In genomic region chr1:173579921-173580585, GRCm38 (mm10) we compare ENCODE assay signal across 24 mouse cellular contexts. TPM values are rescaled to one million over a fixed set of nuclear protein-coding genes. Genes with fewer than 3 reads are reported as not detected.
DNase-seq lines count a peak whose midpoint lies in the region; TF ChIP-seq lines count a peak whose summit lies in the region.
"Had no signal": no experiment of that assay in that cellular context is flagged by ENCODE, and none has a peak within 500 bp of the region (broad histone marks: within the 10 kb centered on the region; RNA-seq: fewer than 3 reads in every experiment).

No protein-coding gene starts in this region.

- peaks cover 3 to 7% of the 10 kb centered on the region in 2 experiments for H3K36me3 ChIP-seq in CH12.LX (replicated peaks in 1 of 2; ENCODE audit: control insufficient read depth in 1 of 2, insufficient read depth in 1 of 2, low read length in 1 of 2)
- H3K36me3 ChIP-seq: G1E had no signal

- dilution Hi-C loops in CH12.LX (cut with MboI; ENCODE audit: extremely low pct_ligation_motif_present, extremely low pct_unique_long_range_greater_than_20kb, low sequenced_read_pairs) = no loop called here

- DNase-seq in A20 (ENCODE audit: low read depth, low spot score) (peak; percentile 84), CH12.LX (ENCODE audit: extremely low read depth) (peak; percentile 70)
- DNase-seq in cerebellum, adult 2 months = no peak
- no peak for DNase-seq in ovary, postnatal 14 days (ENCODE audit: low spot score)
- DNase-seq: adrenal gland, adult 2 months; adrenal gland, adult 8-10 months; adrenal gland, postnatal 10 days; adrenal gland, postnatal 14 days; adrenal gland, postnatal 25 days; adrenal gland, postnatal 36 days; B cell, adult 2 months; cerebellum, adult 11 months; cerebellum, adult 11-12 months; cerebellum, adult 18-20 months; cerebellum, adult 8-10 months; cerebellum, adult 9-10 months had no signal

- no peaks in the 10 kb centered on the region for H3K4me1 ChIP-seq in CH12.LX (ENCODE audit: control insufficient read depth in 1 of 2, insufficient read depth in 2 of 2)
- no peaks in the 10 kb centered on the region for H3K4me1 ChIP-seq in cerebellum, adult 2 months (ENCODE audit: control insufficient read depth, insufficient read depth, low read length)

- peak overlapping the region; percentile 52; the same call in 1 of the 2 replicates for H3K4me2 ChIP-seq in CH12.LX (ENCODE audit: insufficient read depth, low read depth, poor library complexity, severe bottlenecking)

- H3K4me3 ChIP-seq in CH12.LX (replicated peaks in 1 of 3; ENCODE audit: low read depth in 2 of 3, low read length in 2 of 3, poor library complexity in 1 of 3) = peak overlapping the region; percentile 64 to 75 (median 65)
- H3K4me3 ChIP-seq in cerebellum, adult 2 months (replicated peaks; ENCODE audit: insufficient read depth, low read depth, low read length) = no peak overlapping the region

- 93% methylated on average over 26 of the region's 26 CpGs for WGBS in cerebellum, adult 2 months

- H3K9me3 ChIP-seq in CH12.LX (replicated peaks; ENCODE audit: low read length) = peaks cover 6% of the 10 kb centered on the region

- H3K9ac ChIP-seq in CH12.LX (ENCODE audit: insufficient read depth, low read depth) = peak overlapping the region; percentile 68

- peak; percentile 71 for TF ChIP-seq POLR2A in CH12.LX (IDR thresholded peaks at IDR 0.05; ENCODE audit: low read depth, low read length)
- no peak for TF ChIP-seq POLR2A in cerebellum, adult 2 months (IDR thresholded peaks at IDR 0.05; ENCODE audit: borderline replicate concordance, insufficient read depth, low read length)

- peak overlapping the region; percentile 74 for H3K27ac ChIP-seq in CH12.LX (ENCODE audit: insufficient read depth, low read depth)
- no peak overlapping the region for H3K27ac ChIP-seq in cerebellum, adult 2 months (ENCODE audit: insufficient read depth, low read length)

- peaks cover 11% of the 10 kb centered on the region for H3K79me2 ChIP-seq in CH12.LX (replicated peaks; ENCODE audit: control insufficient read depth, extremely low read depth, insufficient read depth, poor library complexity, severe bottlenecking)

- TF ChIP-seq RAD21 in CH12.LX (IDR thresholded peaks at IDR 0.05; ENCODE audit: low read depth, low read length) = no peak

- no peaks in the 10 kb centered on the region for H3K27me3 ChIP-seq in CH12.LX (replicated peaks)
- no peaks in the 10 kb centered on the region for H3K27me3 ChIP-seq in cerebellum, adult 2 months (ENCODE audit: control insufficient read depth, insufficient read depth, low read length)
- H3K27me3 ChIP-seq: Patski had no signal

- in situ Hi-C loops in CH12.LX (cut with MboI; ENCODE audit: low pct_ligation_motif_present, low pct_unique_long_range_greater_than_20kb, low sequenced_read_pairs) = no loop called here

- 0 out of 2 replicates have a peak, but pooled peaks have one; percentile 10 for TF ChIP-seq EP300 in CH12.LX (IDR thresholded peaks at IDR 0.05; ENCODE audit: low read length)

- no peak for TF ChIP-seq CTCF in CH12.LX (conservative IDR thresholded peaks at IDR 0.05 in 1 of 2, IDR thresholded peaks at IDR 0.05 in 1 of 2; ENCODE audit: low read depth in 2 of 2, low read length in 2 of 2)
- TF ChIP-seq CTCF in cerebellum, adult 2 months (IDR thresholded peaks at IDR 0.05; ENCODE audit: borderline replicate concordance, insufficient read depth, low read depth, low read length) = no peak

TF ChIP-seq in CH12.LX, 34 proteins besides CTCF, POLR2A, EP300 and RAD21:
- peak; percentile 78 for TF ChIP-seq ETS1 (conservative IDR thresholded peaks at IDR 0.05; ENCODE audit: low read depth, low read length)
- TF ChIP-seq USF1 (IDR thresholded peaks at IDR 0.05; ENCODE audit: low read depth, low read length) = no peak
- 0 out of 2 replicates have a peak, but pooled peaks have one; percentile 22 for TF ChIP-seq ELF1 (IDR thresholded peaks at IDR 0.05; ENCODE audit: low read depth, low read length)
- TF ChIP-seq UBTF (IDR thresholded peaks at IDR 0.05; ENCODE audit: low read depth, low read length) = no peak
- TF ChIP-seq SIN3A (IDR thresholded peaks at IDR 0.05; ENCODE audit: low read length) = peak; percentile 60; the same call in 1 of the 2 replicates
- peak; percentile 46 for TF ChIP-seq BHLHE40 (IDR thresholded peaks at IDR 0.05; ENCODE audit: low read depth, low read length)
- peak; percentile 94 for TF ChIP-seq TBP (conservative IDR thresholded peaks at IDR 0.05; ENCODE audit: low read depth, low read length)
- no peak for TF ChIP-seq MAZ (IDR thresholded peaks at IDR 0.05; ENCODE audit: low read depth, low read length)
- no peak for TF ChIP-seq ZKSCAN1 (IDR thresholded peaks at IDR 0.05; ENCODE audit: borderline replicate concordance, low read depth, low read length)
- TF ChIP-seq E2F4 (IDR thresholded peaks at IDR 0.05; ENCODE audit: insufficient replicate concordance, low read depth, low read length) = 0 out of 2 replicates have a peak, but pooled peaks have one; percentile 17
- 0 out of 2 replicates have a peak, but pooled peaks have one; percentile 60 for TF ChIP-seq ZMIZ1 (IDR thresholded peaks at IDR 0.05; ENCODE audit: low read depth, low read length)
- TF ChIP-seq NELFE (IDR thresholded peaks at IDR 0.05; ENCODE audit: low read depth, low read length) = peak; percentile 62; the same call in 1 of the 2 replicates
- TF ChIP-seq NRF1 (IDR thresholded peaks at IDR 0.05; ENCODE audit: low read depth, low read length) = no peak
- TF ChIP-seq POLR2AphosphoS2 (IDR thresholded peaks at IDR 0.05; ENCODE audit: low read depth, low read length) = no peak
- TF ChIP-seq MYC (IDR thresholded peaks at IDR 0.05; ENCODE audit: low read depth, low read length) = peak; percentile 53; the same call in 1 of the 2 replicates
- no peak for TF ChIP-seq MAFK (IDR thresholded peaks at IDR 0.05; ENCODE audit: insufficient replicate concordance, low read length)
- TF ChIP-seq SMC3 (IDR thresholded peaks at IDR 0.05; ENCODE audit: low read depth, low read length) = no peak
- 0 out of 2 replicates have a peak, but pooled peaks have one; percentile 17 for TF ChIP-seq IRF4 (IDR thresholded peaks at IDR 0.05; ENCODE audit: low read depth, low read length)
- TF ChIP-seq MXI1 (IDR thresholded peaks at IDR 0.05; ENCODE audit: low read depth, low read length) = peak; percentile 58; the same call in 1 of the 2 replicates
- 0 out of 2 replicates have a peak, but pooled peaks have one; percentile 12 for TF ChIP-seq KAT2A (IDR thresholded peaks at IDR 0.05; ENCODE audit: insufficient replicate concordance, low read length)

RNA-seq across cellular contexts. Expression of gene Ifi213, which starts 19.0 kb away (rescaled TPM):
- total RNA-seq in CH12.LX (2012; rRNA removed) = 41.2 and 46.5 TPM in 2 replicates
- total RNA-seq in CH12.LX (2014; rRNA removed) = 70.8 and 78.0 TPM in 2 replicates
- polyA plus RNA-seq in CH12.LX (2012; ENCODE audit: insufficient read length, low read depth) = 40.1 and 42.7 TPM in 2 replicates
- polyA plus RNA-seq in cerebellum, adult 2 months (2012; rRNA removed) = 0.14 and 0.15 TPM in 2 replicates
- total RNA-seq: MEL had no signal
- polyA plus RNA-seq: C2C12, G1E, Patski had no signal

RNA-seq across cellular contexts. Expression of gene Ifi214, which starts 44.3 kb away (rescaled TPM):
- total RNA-seq in CH12.LX (2012; rRNA removed) (not detected in 2 replicates), CH12.LX (2014; rRNA removed) (0.16 TPM in 1 of 2 replicates, not detected in the other)
- 0.09 and 0.40 TPM in 2 replicates for polyA plus RNA-seq in CH12.LX (2012; ENCODE audit: insufficient read length, low read depth)
- polyA plus RNA-seq in cerebellum, adult 2 months (2012; rRNA removed) = not detected in 2 replicates
- total RNA-seq: adrenal gland, adult 18-20 months; adrenal gland, postnatal 36 days; adrenal gland, postnatal 4 days; ES-E14; MEL had no signal
- polyA plus RNA-seq: brain, embryonic 14.5 days; C2C12; G1E; Patski had no signal

RNA-seq across cellular contexts. Expression of gene Ifi209, which starts 50.7 kb away (rescaled TPM):
- 0.72 and 0.76 TPM in 2 replicates for total RNA-seq in CH12.LX (2012; rRNA removed)
- total RNA-seq in CH12.LX (2014; rRNA removed) = 3.2 and 4.3 TPM in 2 replicates
- 4.9 and 6.2 TPM in 2 replicates for polyA plus RNA-seq in CH12.LX (2012; ENCODE audit: insufficient read length, low read depth)
- polyA plus RNA-seq in cerebellum, adult 2 months (2012; rRNA removed) = 0.10 and 0.18 TPM in 2 replicates
- total RNA-seq: ES-E14, G1E, MEL had no signal
- polyA plus RNA-seq: adrenal gland, adult 2 months; C2C12; G1E had no signal

Comparison
In these comparisons a context has a peak if more than half of its experiments do, and no peak if none do; other contexts are left out.
1. DNase-seq: peak in A20 (single experiment) and CH12.LX (single experiment); none in cerebellum, adult 2 months (0 of 2) and ovary, postnatal 14 days (single experiment).
2. RNA of gene Ifi213, which starts 19.0 kb away (polyA plus RNA-seq): 40.1 to 42.7 TPM in CH12.LX; 0.14 to 0.15 TPM in cerebellum, adult 2 months; every median in the first group is over 10 times any median in the second.